Comparison of ENCODE assay signal across 1 mouse cellular context in the genomic region with DNA sequence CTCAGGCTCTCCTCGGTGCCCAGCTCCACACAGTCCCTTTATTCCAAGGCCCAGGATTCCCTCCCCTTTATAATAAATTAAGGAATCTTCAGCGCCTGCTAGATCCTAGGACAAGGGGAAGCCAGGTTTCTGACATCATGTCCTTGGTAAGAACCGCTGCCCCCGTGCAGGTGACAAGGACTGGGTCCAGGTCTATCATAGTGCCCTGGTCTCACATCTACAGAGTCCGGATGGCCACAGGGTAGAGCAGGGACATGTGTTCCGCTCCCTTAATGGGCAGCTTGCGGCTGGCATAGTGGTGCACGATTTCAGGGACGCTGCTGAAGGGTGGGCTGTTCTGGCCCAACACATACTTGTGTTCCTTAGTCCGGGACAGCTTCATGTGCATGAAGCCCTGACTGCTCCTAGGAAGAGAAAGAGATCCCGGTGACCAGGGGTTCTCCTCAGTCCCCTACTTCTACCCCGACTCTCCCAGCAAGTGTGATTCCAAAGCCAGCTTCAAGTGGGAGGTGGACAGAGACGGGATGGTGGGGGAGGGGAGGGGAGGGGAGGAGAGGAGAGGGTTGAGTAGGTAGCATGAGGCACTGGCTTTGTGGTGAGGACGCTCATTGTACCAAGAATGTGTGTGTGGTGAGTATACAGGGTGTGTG.
TF ChIP-seq lines count a peak whose summit lies in the region.

No protein-coding gene starts in this region.

TF ChIP-seq in CH12.LX, 34 proteins besides CTCF, POLR2A, EP300 and RAD21:
- no peak for TF ChIP-seq ZMIZ1 (IDR thresholded peaks at IDR 0.05; ENCODE audit: low read depth, low read length)
- TF ChIP-seq ZKSCAN1 (IDR thresholded peaks at IDR 0.05; ENCODE audit: borderline replicate concordance, low read depth, low read length) = no peak
- no peak for TF ChIP-seq ETS1 (conservative IDR thresholded peaks at IDR 0.05; ENCODE audit: low read depth, low read length)
- TF ChIP-seq ELF1 (IDR thresholded peaks at IDR 0.05; ENCODE audit: low read depth, low read length) = no peak
- no peak for TF ChIP-seq IRF4 (IDR thresholded peaks at IDR 0.05; ENCODE audit: low read depth, low read length)
- no peak for TF ChIP-seq MYC (IDR thresholded peaks at IDR 0.05; ENCODE audit: low read depth, low read length)
- no peak for TF ChIP-seq GABPA (IDR thresholded peaks at IDR 0.05; ENCODE audit: insufficient replicate concordance, low read depth, low read length)
- TF ChIP-seq JUN (IDR thresholded peaks at IDR 0.05; ENCODE audit: insufficient read depth, low read depth, low read length) = no peak
- no peak for TF ChIP-seq JUND (conservative IDR thresholded peaks at IDR 0.05; ENCODE audit: low read depth, low read length)
- TF ChIP-seq MEF2A (IDR thresholded peaks at IDR 0.05; ENCODE audit: borderline replicate concordance, low read depth, low read length) = no peak
- no peak for TF ChIP-seq TBP (conservative IDR thresholded peaks at IDR 0.05; ENCODE audit: low read depth, low read length)
- TF ChIP-seq CHD2 (IDR thresholded peaks at IDR 0.05; ENCODE audit: low read length) = no peak
